Mouse (Mus musculus): ENCODE measurements around the gene Fabp6. TPM values are rescaled to one million over a fixed set of nuclear protein-coding genes. Genes with fewer than 3 reads are reported as not detected.
A peak's percentile ranks its signal among the peaks of the same experiment; 100 is the strongest.

Gene Fabp6
- total RNA-seq (2014; rRNA removed) (not detected in 2 replicates), polyA plus RNA-seq (2015; fragmentation: Nextera tagmentation; extraction: Ambion mirVana) (not detected in 2 replicates)

DNA sequence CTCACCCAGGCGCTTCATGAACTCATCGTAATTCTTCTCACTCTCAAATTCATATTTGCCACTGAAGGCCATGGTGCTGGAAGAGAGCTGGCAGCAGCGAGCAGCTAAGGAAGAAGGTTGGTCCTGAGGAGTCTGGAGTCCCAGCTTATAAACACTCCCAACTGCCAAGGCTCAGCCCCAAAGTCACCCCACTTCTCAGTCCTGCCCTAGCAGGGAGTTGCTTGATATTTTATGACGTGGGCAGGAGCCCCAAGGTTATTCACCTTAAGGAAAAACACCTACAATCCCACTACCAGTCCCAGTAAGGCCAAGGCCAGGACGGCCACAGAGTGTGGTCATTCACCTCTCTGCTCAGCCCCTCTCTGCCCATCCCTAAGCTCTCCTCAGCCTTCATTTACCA, at the start of gene Fabp6:
Gene Fabp6, minus strand, starts transcription at position 101 of the 400 bp plus-strand sequence.
- Histone ChIP-seq H3K4me1 (ENCODE audit: insufficient read depth, low read length) (no peaks in the 10 kb centered on the region), H3K9me3 (ENCODE audit: low read length) (no peaks in the 10 kb centered on the region), H3K36me3 (ENCODE audit: insufficient read depth, low read length) (no peaks in the 10 kb centered on the region), H3K27me3 (ENCODE audit: insufficient read depth, low read length) (no peaks in the 10 kb centered on the region), H3K9ac (replicated peaks; ENCODE audit: low read length) (no peak within 1 kb of the TSS), H3K4me2 (ENCODE audit: low read depth, low read length) (no peak within 1 kb of the TSS), H3K27ac (no peak within 1 kb of the TSS), H3K4me3 (ENCODE audit: low read length) (no peak within 1 kb of the TSS)
- no peak for DNase-seq (ENCODE audit: low spot score)
- ATAC-seq: no peak
- TF ChIP-seq CTCF (IDR thresholded peaks at IDR 0.05; ENCODE audit: low read depth): no peak
- WGBS: 91% methylated on average over 5 of the region's 5 CpGs

DNA sequence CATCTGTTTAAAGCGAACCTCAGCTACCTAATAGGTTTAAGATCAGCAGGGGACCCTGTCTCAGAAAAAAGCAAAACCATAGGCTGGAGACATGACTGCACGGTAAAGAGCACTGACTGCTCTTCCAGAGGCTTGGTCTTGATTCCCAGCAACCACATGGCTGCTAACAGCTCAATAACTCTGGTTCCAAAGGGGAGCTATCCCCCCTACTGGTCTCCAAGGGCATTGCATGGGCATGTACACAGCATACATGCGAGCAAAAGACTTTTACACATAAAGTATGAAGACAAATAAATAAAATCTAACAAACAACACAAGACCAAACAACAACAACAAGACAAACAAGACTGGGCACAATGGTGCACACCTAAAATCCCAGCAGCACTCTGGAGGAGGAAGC, 43.9 kb upstream of the Fabp6 start:
- TF ChIP-seq CTCF (IDR thresholded peaks at IDR 0.05; ENCODE audit: low read depth): peak; percentile 42
- Histone ChIP-seq H3K9ac (replicated peaks; ENCODE audit: low read length) (no peak overlapping the region), H3K27ac (no peak overlapping the region), H3K36me3 (ENCODE audit: insufficient read depth, low read length) (no peaks in the 10 kb centered on the region), H3K4me1 (ENCODE audit: insufficient read depth, low read length) (0 out of 2 replicates have a peak, but pooled peaks cover 14% of the 10 kb centered on the region), H3K4me2 (ENCODE audit: low read depth, low read length) (no peak overlapping the region), H3K4me3 (ENCODE audit: low read length) (no peak overlapping the region), H3K9me3 (ENCODE audit: low read length) (no peaks in the 10 kb centered on the region), H3K27me3 (ENCODE audit: insufficient read depth, low read length) (no peaks in the 10 kb centered on the region)
- no peak for DNase-seq (ENCODE audit: low spot score)
- 97% methylated on average over 3 of the region's 3 CpGs for WGBS
- no peak for ATAC-seq

DNA sequence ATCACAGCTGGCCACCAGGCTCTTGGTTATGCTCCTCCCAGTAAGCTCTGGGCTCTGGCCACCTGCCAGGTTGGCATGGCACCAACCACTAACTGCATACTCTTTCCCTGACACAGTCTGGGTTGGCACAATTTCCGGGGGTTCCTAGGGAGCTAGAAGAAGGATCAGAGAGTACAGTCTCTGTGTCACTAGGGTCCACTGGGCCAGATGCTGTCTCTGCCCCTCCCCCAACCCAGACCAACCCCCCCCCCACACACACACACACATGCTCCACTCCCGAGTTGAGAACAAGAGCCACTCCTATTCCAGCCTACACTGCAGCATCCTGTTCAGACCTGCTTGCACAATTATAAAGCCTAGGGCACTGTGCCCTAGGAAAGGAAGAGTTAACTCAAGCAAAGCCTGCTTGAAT, 41.8 kb upstream of the Fabp6 start:
- 13% methylated on average over 2 of the region's 2 CpGs for WGBS
- DNase-seq (ENCODE audit: low spot score) (peak; percentile 93), ATAC-seq (peak; percentile 97)
- H3K9ac ChIP-seq (replicated peaks; ENCODE audit: low read length): no peak overlapping the region
- no peaks in the 10 kb centered on the region for H3K27me3 ChIP-seq (ENCODE audit: insufficient read depth, low read length)
- no peak for TF ChIP-seq CTCF (IDR thresholded peaks at IDR 0.05; ENCODE audit: low read depth)
- H3K4me3 ChIP-seq (ENCODE audit: low read length): no peak overlapping the region
- H3K9me3 ChIP-seq (ENCODE audit: low read length): no peaks in the 10 kb centered on the region
- peak overlapping the region; percentile 66 for H3K27ac ChIP-seq
- no peaks in the 10 kb centered on the region for H3K36me3 ChIP-seq (ENCODE audit: insufficient read depth, low read length)
- 0 out of 2 replicates have a peak, but pooled peaks cover 14% of the 10 kb centered on the region for H3K4me1 ChIP-seq (ENCODE audit: insufficient read depth, low read length)
- H3K4me2 ChIP-seq (ENCODE audit: low read depth, low read length): no peak overlapping the region

DNA sequence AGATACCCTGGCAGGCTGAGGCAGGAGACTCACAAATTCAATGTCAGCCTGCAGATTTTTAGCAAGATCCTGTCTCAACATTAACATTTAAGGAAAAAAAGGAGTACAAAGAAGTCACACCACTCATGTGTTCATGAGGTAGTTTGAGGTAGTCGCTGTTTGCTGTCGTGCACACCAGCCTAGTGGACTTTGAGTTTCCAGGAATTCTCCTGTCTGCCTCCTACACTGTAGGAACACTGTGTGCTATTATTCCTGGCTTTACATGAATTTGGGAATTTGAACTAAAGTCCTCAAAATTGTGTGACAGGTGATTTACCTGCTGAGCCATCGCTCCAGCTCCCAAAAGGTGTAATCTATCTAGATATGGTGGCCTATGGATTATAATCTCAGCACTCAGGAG, 37.1 kb upstream of the Fabp6 start:
- H3K4me3 ChIP-seq (ENCODE audit: low read length): no peak overlapping the region
- peaks cover 17% of the 10 kb centered on the region; the same call in 1 of the 2 replicates for H3K4me1 ChIP-seq (ENCODE audit: insufficient read depth, low read length)
- H3K9ac ChIP-seq (replicated peaks; ENCODE audit: low read length): no peak overlapping the region
- no peaks in the 10 kb centered on the region for H3K36me3 ChIP-seq (ENCODE audit: insufficient read depth, low read length)
- no peak for TF ChIP-seq CTCF (IDR thresholded peaks at IDR 0.05; ENCODE audit: low read depth)
- WGBS: 95% methylated on average over 3 of the region's 3 CpGs
- H3K27me3 ChIP-seq (ENCODE audit: insufficient read depth, low read length): no peaks in the 10 kb centered on the region
- H3K4me2 ChIP-seq (ENCODE audit: low read depth, low read length): no peak overlapping the region
- H3K9me3 ChIP-seq (ENCODE audit: low read length): no peaks in the 10 kb centered on the region
- no peak for DNase-seq (ENCODE audit: low spot score)
- H3K27ac ChIP-seq: no peak overlapping the region
- no peak for ATAC-seq

DNA sequence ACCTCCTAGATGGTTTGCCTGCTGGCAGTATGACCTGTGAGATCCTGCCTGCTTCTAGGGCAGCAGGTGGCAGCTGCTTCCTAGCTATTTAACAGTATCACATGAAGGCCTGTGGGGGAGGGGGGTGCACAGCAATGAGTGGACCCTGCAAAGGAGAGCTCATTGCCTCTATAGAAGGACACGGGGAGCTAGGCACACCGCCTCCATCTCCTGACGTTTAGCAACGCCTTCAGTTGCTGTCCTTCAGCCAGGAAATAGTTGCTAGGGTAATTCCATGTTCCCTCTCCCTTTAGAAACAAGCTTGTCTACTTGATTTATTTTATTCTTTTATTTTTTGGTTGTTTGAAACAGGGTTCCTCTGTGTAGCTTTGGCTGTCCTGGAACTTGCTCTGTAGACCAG, 35.4 kb upstream of the Fabp6 start:
- no peaks in the 10 kb centered on the region for H3K9me3 ChIP-seq (ENCODE audit: low read length)
- H3K36me3 ChIP-seq (ENCODE audit: insufficient read depth, low read length): no peaks in the 10 kb centered on the region
- H3K27me3 ChIP-seq (ENCODE audit: insufficient read depth, low read length): no peaks in the 10 kb centered on the region
- whole genome bisulfite sequencing: 51% methylated on average over 4 of the region's 4 CpGs
- H3K4me3 ChIP-seq (ENCODE audit: low read length): no peak overlapping the region
- H3K9ac ChIP-seq (replicated peaks; ENCODE audit: low read length): no peak overlapping the region
- DNase-seq (ENCODE audit: low spot score) (no peak), ATAC-seq (no peak)
- no peak overlapping the region for H3K27ac ChIP-seq
- TF ChIP-seq CTCF (IDR thresholded peaks at IDR 0.05; ENCODE audit: low read depth): no peak
- no peak overlapping the region for H3K4me2 ChIP-seq (ENCODE audit: low read depth, low read length)
- H3K4me1 ChIP-seq (ENCODE audit: insufficient read depth, low read length): peaks cover 10% of the 10 kb centered on the region; the same call in 1 of the 2 replicates

DNA sequence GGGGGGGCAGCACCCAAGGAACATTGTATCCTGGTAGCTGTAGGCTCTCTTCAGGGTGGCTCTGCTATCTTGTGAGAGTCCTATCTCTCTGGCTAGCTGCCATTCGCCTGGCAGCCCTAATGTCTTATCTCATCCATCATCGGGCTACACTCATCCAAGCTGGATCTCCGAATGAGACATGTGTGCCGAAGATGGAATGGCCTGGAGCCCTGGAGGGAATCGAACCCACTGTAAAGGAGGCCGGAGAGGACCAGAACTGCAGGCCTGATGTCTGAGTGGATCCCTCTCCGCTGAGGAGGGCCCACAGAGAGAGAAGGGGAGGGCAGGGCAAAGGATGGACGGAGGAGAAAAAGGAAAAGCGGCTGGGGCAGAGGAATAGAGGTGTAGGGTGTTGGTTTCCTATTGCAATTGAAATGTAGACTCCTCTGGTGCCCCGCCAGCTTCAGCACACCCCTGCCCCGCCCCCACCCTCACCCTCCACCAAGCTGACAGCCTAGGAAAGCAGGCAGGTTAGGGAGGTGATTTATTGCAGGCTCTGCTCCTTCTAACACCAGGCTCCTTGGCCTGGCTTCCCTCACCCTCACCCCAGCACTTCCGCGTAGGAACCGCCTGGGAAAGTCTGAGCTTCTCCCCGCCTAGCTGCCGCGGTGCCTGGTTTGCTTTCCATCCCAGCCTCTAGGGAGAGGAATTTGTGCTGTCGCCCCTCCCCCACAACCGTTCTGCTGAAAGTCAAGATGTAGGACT, 32.5 kb upstream of the Fabp6 start:
- ATAC-seq (peak; percentile 61), DNase-seq (ENCODE audit: low spot score) (peak; percentile 75)
- Histone ChIP-seq H3K4me1 (ENCODE audit: insufficient read depth, low read length) (peaks cover 10% of the 10 kb centered on the region; the same call in 1 of the 2 replicates), H3K27me3 (ENCODE audit: insufficient read depth, low read length) (no peaks in the 10 kb centered on the region), H3K9ac (replicated peaks; ENCODE audit: low read length) (0 out of 2 replicates have a peak overlapping the region, but pooled peaks have one; percentile 21), H3K36me3 (ENCODE audit: insufficient read depth, low read length) (no peaks in the 10 kb centered on the region), H3K27ac (peak overlapping the region; percentile 58), H3K4me2 (ENCODE audit: low read depth, low read length) (0 out of 2 replicates have a peak overlapping the region, but pooled peaks have one; percentile 23), H3K4me3 (ENCODE audit: low read length) (no peak overlapping the region), H3K9me3 (ENCODE audit: low read length) (no peaks in the 10 kb centered on the region)
- peak; percentile 6; the same call in 1 of the 2 replicates for TF ChIP-seq CTCF (IDR thresholded peaks at IDR 0.05; ENCODE audit: low read depth)
- WGBS: 18% methylated on average over 19 of the region's 19 CpGs

DNA sequence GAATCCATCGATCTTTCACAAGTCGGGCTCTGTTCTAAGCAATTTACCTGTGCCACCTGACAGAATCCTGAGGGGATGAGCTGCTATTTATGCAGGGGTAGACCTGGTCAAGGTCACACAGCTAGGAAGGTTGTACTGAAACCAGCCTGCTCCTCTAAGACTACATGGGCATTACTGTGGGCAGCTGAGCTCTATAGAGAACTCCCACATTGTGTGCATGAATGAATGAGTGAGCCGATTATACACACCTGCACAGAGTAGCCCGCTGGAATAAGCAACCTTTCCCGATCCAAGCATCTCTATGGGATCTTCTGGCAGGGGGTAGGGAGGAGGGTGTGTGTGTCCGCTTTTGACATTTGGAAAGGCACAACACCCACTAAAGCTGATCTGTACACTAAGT, 31.8 kb upstream of the Fabp6 start:
- no peaks in the 10 kb centered on the region for H3K36me3 ChIP-seq (ENCODE audit: insufficient read depth, low read length)
- peaks cover 10% of the 10 kb centered on the region; the same call in 1 of the 2 replicates for H3K4me1 ChIP-seq (ENCODE audit: insufficient read depth, low read length)
- no peak overlapping the region for H3K4me2 ChIP-seq (ENCODE audit: low read depth, low read length)
- no peak overlapping the region for H3K4me3 ChIP-seq (ENCODE audit: low read length)
- no peak for TF ChIP-seq CTCF (IDR thresholded peaks at IDR 0.05; ENCODE audit: low read depth)
- DNase-seq (ENCODE audit: low spot score) (no peak), ATAC-seq (peak; percentile 22; the same call in 1 of the 2 replicates)
- no peaks in the 10 kb centered on the region for H3K27me3 ChIP-seq (ENCODE audit: insufficient read depth, low read length)
- H3K9ac ChIP-seq (replicated peaks; ENCODE audit: low read length): 0 out of 2 replicates have a peak overlapping the region, but pooled peaks have one; percentile 21
- WGBS: 77% methylated on average over 6 of the region's 6 CpGs
- H3K27ac ChIP-seq: peak overlapping the region; percentile 58; the same call in 1 of the 2 replicates
- H3K9me3 ChIP-seq (ENCODE audit: low read length): no peaks in the 10 kb centered on the region

All from hindbrain, postnatal 0 days (tissue).